Mouse (Mus musculus): ENCODE measurements around the gene A930004D18Rik. TPM values are rescaled to one million over a fixed set of nuclear protein-coding genes. Genes with fewer than 3 reads are reported as not detected.
A peak's percentile ranks its signal among the peaks of the same experiment; 100 is the strongest.

The A930004D18Rik gene
- polyA plus RNA-seq, 1 experiment from 2014 or later = 13.6 TPM

DNA sequence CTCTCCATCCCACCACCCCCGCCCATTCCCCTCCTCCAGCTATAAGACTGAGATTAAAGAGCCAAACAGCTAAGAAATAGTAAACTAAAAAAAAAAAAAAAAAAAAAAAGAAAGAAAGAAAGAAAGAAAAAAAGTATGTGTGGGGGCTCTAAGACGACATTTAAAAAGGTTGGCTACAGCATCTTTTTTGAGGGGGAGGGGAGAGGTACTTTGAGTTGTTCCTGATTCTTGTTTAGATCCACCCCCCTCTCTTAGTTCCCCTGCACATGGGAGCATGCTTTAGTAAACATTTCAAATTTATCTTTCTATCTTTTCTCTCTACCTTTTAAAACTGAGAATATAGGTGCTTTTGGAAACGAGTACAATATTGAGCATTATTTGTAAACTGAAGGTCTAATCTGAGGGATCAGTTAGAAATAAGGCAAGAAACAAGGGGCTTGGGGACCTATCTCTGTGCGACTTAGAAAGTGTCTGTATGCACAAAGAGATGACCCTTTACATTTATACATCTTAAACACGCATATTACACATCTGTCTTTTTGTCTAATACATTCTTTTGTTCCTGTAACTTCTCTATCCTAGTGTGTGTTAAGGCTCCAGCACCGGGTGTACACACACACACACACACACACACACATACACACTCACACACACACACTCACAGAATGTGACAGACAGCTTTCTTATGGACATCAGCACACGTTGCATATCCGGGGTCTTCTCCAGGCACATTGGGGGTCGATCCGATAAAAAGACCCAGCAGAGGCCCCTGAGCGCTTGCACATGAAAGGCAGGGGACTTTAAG lies 13.7 kb upstream of the A930004D18Rik start:
- Histone ChIP-seq H3K4me3 (peak overlapping the region; percentile 76), H3K36me3 (no peaks in the 10 kb centered on the region), H3K9ac (no peak overlapping the region), H3K9me3 (no peaks in the 10 kb centered on the region), H3K27ac (peak overlapping the region; percentile 97), H3K4me1 (peaks cover 27% of the 10 kb centered on the region), H3K27me3 (no peaks in the 10 kb centered on the region), H3K4me2 (peak overlapping the region; percentile 67)
- 42% methylated on average over 11 of the region's 11 CpGs for WGBS
- ATAC-seq (ENCODE audit: borderline replicate concordance, extremely low read depth, low FRiP score, low TSS enrichment) = no peak

DNA sequence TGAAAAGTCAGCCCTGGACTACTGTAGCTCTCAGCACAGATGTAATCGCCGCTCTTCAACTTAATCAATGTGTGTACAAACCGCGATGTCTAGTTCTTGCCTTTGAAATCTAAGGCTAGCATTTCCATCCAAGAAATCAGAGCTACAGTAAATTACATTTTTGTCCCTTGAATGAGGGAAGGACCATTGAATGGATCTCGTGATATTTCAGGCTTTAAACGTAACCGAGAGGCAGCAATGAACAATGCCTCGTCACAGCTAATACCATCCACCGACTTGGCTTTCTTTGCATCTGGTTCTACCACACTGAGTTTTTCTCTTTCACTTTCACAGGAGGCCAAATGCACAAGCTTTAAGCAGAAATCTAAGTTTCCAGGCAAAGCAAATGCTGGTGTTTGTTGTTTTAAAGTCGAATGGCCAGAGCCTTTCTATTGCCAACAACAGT lies 13.0 kb upstream of the A930004D18Rik start:
- ATAC-seq (ENCODE audit: borderline replicate concordance, extremely low read depth, low FRiP score, low TSS enrichment) = no peak
- no peaks in the 10 kb centered on the region for H3K36me3 ChIP-seq
- H3K9me3 ChIP-seq = no peaks in the 10 kb centered on the region
- H3K27ac ChIP-seq = peak overlapping the region; percentile 97
- H3K4me1 ChIP-seq = peaks cover 27% of the 10 kb centered on the region
- peak overlapping the region; percentile 24; the same call in 1 of the 2 replicates for H3K9ac ChIP-seq
- H3K4me3 ChIP-seq = peak overlapping the region; percentile 76
- peak overlapping the region; percentile 67 for H3K4me2 ChIP-seq
- 9% methylated on average over 10 of the region's 10 CpGs for WGBS
- no peaks in the 10 kb centered on the region for H3K27me3 ChIP-seq

DNA sequence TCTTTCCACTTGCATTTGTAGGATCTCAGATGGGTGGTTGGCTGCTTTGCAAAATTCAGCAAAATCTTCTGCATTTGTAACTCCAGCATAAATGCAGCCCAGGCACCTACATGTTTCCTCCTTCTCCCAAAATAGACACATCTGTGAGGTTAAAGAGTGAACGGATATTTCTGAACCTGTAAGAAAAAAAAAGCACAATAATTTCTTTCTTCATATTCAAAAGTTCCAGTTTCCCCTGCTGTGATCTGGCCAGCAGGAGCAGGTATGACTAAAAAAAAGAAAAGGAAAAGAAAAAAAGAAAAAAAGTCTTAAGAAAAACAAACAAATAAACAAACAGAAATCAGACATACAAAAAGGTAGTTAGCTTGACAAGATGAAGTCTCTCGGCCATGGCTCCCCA lies 12.5 kb upstream of the A930004D18Rik start:
- Histone ChIP-seq H3K4me1 (peaks cover 25% of the 10 kb centered on the region), H3K9me3 (no peaks in the 10 kb centered on the region), H3K27ac (peak overlapping the region; percentile 97), H3K27me3 (no peaks in the 10 kb centered on the region), H3K36me3 (no peaks in the 10 kb centered on the region), H3K4me2 (peak overlapping the region; percentile 67), H3K4me3 (peak overlapping the region; percentile 76), H3K9ac (peak overlapping the region; percentile 24; the same call in 1 of the 2 replicates)
- WGBS = 23% methylated on average over 2 of the region's 2 CpGs
- ATAC-seq (ENCODE audit: borderline replicate concordance, extremely low read depth, low FRiP score, low TSS enrichment) = no peak

DNA sequence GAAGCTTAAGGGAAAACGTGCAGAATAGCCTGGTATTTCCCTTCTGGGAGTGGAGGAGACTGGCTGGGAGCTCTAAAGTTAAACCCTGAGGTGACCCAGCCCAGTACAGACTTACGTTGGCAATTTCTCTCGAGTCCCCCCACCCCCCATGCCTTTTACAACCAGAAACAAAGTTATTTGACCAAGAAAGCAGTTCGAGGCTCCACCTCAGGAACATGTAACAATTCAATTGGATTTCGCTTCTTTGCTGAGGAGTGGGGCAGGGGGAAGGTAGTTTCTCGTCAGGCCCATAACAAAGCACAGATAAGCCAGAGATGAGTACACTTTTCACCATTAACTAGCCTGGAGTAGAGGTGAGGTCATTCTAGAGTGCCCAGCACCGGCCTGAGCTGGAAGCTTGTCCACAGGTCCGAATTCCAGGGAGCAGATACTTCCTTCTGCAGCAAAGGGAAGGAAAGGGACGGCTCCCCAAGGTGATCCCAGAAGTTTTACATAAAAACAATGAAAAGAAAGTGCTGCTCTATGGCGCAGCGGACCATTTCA lies 11.8 kb upstream of the A930004D18Rik start:
- peak overlapping the region; percentile 67 for H3K4me2 ChIP-seq
- 7% methylated on average over 11 of the region's 11 CpGs for WGBS
- 0 out of 2 replicates have a peak, but pooled peaks have one; percentile 36 for ATAC-seq (ENCODE audit: borderline replicate concordance, extremely low read depth, low FRiP score, low TSS enrichment)
- H3K36me3 ChIP-seq = no peaks in the 10 kb centered on the region
- peak overlapping the region; percentile 76 for H3K4me3 ChIP-seq
- no peaks in the 10 kb centered on the region for H3K27me3 ChIP-seq
- H3K27ac ChIP-seq = peak overlapping the region; percentile 97
- H3K9ac ChIP-seq = peak overlapping the region; percentile 98
- no peaks in the 10 kb centered on the region for H3K9me3 ChIP-seq
- H3K4me1 ChIP-seq = peaks cover 28% of the 10 kb centered on the region

DNA sequence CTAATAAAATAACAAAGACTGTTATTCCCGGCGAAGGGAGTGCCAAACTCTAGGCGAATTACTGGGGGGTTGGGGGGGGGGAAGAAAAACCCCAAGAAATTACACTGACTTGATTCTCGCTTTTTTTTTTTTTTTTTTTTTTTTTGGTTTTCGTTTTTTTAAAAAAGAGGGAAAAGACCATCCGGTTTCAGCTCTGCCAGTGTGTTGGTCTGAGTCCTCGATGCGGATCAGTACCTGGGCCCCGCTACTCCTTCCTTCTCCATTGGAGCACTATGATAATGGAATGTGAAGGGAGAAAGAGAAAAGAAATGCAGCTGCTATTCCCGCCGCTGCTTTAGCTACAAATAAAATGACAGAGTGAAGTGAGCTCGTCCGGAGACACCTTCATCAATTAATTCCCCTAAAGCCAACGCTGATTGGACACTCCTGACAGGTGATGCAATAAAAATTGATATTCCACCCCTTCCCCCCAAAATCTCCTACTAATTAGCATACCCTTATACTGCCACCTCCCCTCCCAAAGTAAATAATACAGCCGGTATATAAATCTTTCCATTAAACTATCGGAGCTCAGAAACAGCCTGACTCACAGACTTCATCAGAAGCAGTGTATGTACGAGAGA lies 11.0 kb upstream of the A930004D18Rik start, which contains the start of gene Skida1:
TSS of gene Skida1 (minus strand) at position 599 of the 623 bp plus-strand sequence.
- H3K9ac ChIP-seq = peak within 1 kb of the TSS; percentile 98
- H3K27ac ChIP-seq = peak within 1 kb of the TSS; percentile 97
- 1% methylated on average over 17 of the region's 17 CpGs for WGBS
- H3K4me1 ChIP-seq = peaks cover 26% of the 10 kb centered on the region
- H3K4me3 ChIP-seq = peak within 1 kb of the TSS; percentile 76
- H3K36me3 ChIP-seq = no peaks in the 10 kb centered on the region
- H3K4me2 ChIP-seq = peak within 1 kb of the TSS; percentile 67
- no peaks in the 10 kb centered on the region for H3K27me3 ChIP-seq
- no peaks in the 10 kb centered on the region for H3K9me3 ChIP-seq
- ATAC-seq (ENCODE audit: borderline replicate concordance, extremely low read depth, low FRiP score, low TSS enrichment) = peak; percentile 46; the same call in 1 of the 2 replicates

DNA sequence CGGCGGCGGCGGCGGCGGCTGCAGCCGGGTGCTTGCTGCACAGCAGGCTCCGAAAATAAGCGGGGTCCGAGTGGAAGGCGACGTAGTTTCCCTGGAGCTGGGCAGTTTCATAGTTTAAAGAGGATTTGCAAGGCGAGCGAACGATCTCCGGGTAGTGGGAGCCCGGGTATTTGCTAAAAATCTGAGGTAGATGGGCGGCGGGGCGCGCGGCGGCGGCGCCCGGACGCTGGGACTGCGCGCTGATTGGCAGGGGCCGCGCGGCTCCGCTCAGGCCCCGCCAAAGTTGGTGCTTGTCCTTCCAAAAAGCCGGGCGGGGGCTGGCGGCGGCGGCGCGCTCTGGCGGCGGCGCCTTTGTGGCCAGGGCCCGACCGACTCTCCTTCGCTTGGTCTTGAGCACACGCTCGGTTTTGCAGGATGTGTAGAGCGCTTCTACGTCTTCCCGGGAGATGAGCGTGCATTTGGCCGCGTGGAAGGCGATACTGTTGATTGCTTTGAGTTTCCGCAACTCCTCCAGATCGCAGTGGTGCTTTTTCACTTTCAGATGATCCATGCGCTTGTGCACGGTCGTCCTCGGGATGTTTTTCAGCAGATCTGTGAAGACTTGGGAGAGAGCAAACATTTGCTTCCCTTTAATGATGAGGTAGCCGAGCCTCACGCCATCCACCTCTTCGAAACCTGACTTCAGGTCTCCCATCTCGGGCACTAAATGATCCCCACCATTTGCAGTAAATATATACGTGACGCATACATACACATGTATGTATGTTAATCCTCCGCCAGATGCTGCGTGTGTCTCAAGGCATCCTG lies 10.3 kb upstream of the A930004D18Rik start:
- Histone ChIP-seq H3K4me2 (peak overlapping the region; percentile 67), H3K9ac (peak overlapping the region; percentile 98), H3K36me3 (no peaks in the 10 kb centered on the region), H3K27me3 (no peaks in the 10 kb centered on the region), H3K4me1 (peaks cover 31% of the 10 kb centered on the region), H3K27ac (peak overlapping the region; percentile 97), H3K9me3 (no peaks in the 10 kb centered on the region), H3K4me3 (peak overlapping the region; percentile 76)
- under 1% methylated on average over 70 of the region's 70 CpGs for WGBS
- peak; percentile 82 for ATAC-seq (ENCODE audit: borderline replicate concordance, extremely low read depth, low FRiP score, low TSS enrichment)

DNA sequence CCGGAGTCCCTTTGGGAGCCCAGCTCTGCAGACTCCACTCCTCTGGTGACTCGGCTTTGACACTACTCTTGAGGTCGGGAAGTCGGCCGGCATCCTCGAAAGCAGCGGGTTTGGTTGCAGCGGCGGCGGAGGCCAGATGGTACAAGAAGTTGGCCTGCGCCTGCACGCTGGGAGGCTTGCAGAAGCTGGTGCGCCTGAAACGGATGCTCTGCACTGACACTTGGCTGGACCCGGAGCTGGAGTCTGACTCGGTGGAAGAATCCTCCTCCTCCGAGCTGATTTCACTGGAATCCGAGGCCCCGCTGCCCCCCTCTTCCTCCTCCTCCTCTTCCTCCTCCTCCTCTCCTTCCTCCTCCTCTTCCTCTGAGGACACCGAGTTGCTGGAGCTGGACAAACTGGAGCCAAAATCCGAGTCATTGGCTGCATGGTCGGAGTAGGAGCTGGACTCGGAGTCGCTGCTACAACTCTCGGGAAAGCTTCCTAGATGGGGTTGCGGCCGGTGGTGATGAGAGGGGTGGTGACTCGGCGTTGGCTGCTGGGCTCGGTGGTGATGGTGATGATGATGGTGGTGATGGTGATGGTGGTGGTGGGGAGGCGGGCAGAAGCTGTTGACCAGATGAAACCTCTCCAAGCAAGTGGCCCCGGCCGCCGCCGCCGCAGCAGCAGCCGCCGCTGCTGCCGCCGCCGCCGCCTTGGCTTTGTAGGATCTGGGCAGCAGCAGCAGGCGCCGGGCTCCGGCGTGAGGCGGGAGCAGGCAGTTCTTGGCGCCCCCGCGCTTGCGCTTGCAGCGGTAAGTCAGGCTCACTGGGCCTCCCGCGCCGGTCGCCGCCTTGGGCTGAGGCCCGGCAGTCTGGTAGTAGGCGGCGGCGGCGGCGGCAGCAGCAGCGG lies 9.5 kb upstream of the A930004D18Rik start:
- Histone ChIP-seq H3K4me2 (peak overlapping the region; percentile 67), H3K4me1 (peaks cover 38% of the 10 kb centered on the region), H3K9me3 (no peaks in the 10 kb centered on the region), H3K36me3 (no peaks in the 10 kb centered on the region), H3K9ac (peak overlapping the region; percentile 98), H3K4me3 (peak overlapping the region; percentile 76), H3K27me3 (no peaks in the 10 kb centered on the region), H3K27ac (peak overlapping the region; percentile 97)
- under 1% methylated on average over 64 of the region's 64 CpGs for WGBS
- peak; percentile 51; the same call in 1 of the 2 replicates for ATAC-seq (ENCODE audit: borderline replicate concordance, extremely low read depth, low FRiP score, low TSS enrichment)

DNA sequence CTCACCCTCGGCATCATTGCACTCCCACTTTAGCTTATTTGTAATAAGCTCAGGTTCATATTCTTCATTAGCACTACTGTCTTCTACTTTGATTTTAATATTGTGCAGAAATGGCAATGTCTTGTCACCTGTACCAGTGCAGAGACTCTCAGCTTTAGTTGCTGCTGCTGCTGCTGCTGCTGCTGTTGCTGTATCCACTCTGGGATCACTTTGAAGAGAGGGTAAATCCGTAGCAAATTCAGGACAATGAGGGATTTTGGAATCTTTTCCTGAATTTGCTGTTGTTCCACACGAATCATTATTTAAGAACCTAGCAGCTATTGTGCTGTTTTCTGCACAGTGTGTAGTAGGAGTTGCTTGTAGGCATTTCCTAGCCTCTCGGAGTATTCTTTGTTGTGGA lies 8.6 kb upstream of the A930004D18Rik start:
- peak overlapping the region; percentile 76 for H3K4me3 ChIP-seq
- no peak for ATAC-seq (ENCODE audit: borderline replicate concordance, extremely low read depth, low FRiP score, low TSS enrichment)
- H3K36me3 ChIP-seq = no peaks in the 10 kb centered on the region
- H3K4me1 ChIP-seq = peaks cover 47% of the 10 kb centered on the region
- WGBS = under 1% methylated on average over 4 of the region's 4 CpGs
- H3K9ac ChIP-seq = peak overlapping the region; percentile 98
- H3K9me3 ChIP-seq = no peaks in the 10 kb centered on the region
- peak overlapping the region; percentile 67 for H3K4me2 ChIP-seq
- H3K27me3 ChIP-seq = no peaks in the 10 kb centered on the region
- H3K27ac ChIP-seq = peak overlapping the region; percentile 97

DNA sequence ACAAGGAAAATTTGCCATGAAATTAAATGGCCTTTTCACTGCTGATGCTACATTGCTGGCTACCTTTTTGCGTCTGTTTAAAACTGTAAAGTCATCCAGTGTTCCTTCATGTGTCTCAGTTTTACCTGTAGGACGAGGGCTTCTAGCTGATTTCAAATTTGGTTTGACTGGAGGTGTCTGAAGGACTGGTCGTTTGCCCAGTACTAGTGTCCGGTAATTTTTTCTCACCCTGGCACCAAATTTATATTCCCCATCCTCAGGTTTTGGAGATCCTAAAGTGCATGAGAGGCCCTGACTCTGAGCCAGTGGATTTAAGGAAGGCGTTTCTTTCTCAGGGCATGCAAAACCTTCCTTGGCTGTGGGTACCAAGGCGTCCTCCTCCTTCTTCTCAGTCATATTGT lies 8.2 kb upstream of the A930004D18Rik start:
- H3K4me1 ChIP-seq = peaks cover 51% of the 10 kb centered on the region

DNA sequence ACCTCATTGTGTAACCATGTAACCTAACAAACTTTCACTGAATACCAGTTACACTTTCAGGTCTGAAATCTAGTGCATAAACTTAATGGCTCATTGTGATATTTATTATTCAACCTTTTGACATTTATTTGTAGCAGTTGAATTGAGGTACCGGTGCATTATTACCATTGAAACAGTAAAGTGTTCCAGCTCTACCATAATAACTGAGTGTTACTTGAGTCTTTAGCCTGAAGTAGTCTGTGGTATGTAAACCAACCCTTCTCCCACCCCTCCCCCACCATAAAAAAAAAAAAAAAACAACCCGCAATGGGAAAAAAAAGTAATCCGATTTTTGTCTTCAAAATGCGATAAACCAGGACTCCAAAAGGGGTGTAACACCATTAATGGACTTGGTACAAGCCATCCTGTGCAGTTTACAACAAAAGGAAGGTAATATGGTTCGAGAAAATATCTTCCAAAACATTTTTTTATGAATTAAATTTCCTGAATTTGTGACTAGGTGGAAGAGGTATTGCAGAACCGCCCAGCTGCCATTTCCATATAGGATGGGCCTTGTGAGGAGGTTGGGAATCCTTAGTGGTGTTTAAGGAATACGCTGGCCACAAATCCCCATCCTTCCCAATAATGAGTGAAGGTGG lies 7.7 kb upstream of the A930004D18Rik start:
- peak overlapping the region; percentile 97 for H3K27ac ChIP-seq
- peak overlapping the region; percentile 67 for H3K4me2 ChIP-seq
- H3K9ac ChIP-seq = peak overlapping the region; percentile 98
- peaks cover 53% of the 10 kb centered on the region for H3K4me1 ChIP-seq
- no peaks in the 10 kb centered on the region for H3K9me3 ChIP-seq
- no peaks in the 10 kb centered on the region for H3K36me3 ChIP-seq
- H3K4me3 ChIP-seq = peak overlapping the region; percentile 76
- 8% methylated on average over 7 of the region's 7 CpGs for WGBS
- no peaks in the 10 kb centered on the region for H3K27me3 ChIP-seq
- no peak for ATAC-seq (ENCODE audit: borderline replicate concordance, extremely low read depth, low FRiP score, low TSS enrichment)

More for the DNA sequence above, 8.2 kb upstream of the A930004D18Rik start:
- peak overlapping the region; percentile 67 for H3K4me2 ChIP-seq
- H3K27ac ChIP-seq = peak overlapping the region; percentile 97
- H3K9me3 ChIP-seq = no peaks in the 10 kb centered on the region
- WGBS = 11% methylated on average over 6 of the region's 6 CpGs
- H3K36me3 ChIP-seq = no peaks in the 10 kb centered on the region
- ATAC-seq (ENCODE audit: borderline replicate concordance, extremely low read depth, low FRiP score, low TSS enrichment) = no peak
- no peaks in the 10 kb centered on the region for H3K27me3 ChIP-seq
- H3K9ac ChIP-seq = peak overlapping the region; percentile 98
- peak overlapping the region; percentile 76 for H3K4me3 ChIP-seq

Measured in lung, embryonic 15.5 days (tissue).